Mouse (Mus musculus) spleen, embryonic (tissue): ENCODE measurements around the gene Lrrc8a.

Experiments
- CTCF ChIA-PET: fragments of 350-600 bp; sonication (Branson Sonifier 250); formaldehyde crosslinking; loops from one replicate; lab custom pipeline; 2022; lab: Charles Lee

The Lrrc8a gene

DNA sequence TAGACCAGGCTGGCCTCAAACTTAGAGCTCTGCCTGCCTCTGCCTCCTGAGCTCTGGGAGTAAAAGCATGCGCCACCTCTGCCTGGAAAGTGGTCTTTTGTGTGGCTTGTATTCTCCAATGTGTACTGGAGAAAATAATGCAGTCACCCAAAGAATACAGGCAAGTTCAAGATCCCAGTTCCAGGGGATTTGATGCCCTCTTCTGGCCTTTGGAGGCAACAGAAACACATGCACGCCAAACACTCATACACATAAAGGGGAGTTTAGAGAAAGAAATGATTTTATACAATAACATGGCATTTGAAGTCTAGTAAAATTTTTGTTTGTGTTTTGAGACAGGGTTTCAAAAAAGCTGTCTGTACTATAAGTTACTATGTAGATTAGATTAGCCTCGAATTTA, 62.0 kb downstream of the Lrrc8a start:
- CTCF ChIA-PET: no interaction called here

DNA sequence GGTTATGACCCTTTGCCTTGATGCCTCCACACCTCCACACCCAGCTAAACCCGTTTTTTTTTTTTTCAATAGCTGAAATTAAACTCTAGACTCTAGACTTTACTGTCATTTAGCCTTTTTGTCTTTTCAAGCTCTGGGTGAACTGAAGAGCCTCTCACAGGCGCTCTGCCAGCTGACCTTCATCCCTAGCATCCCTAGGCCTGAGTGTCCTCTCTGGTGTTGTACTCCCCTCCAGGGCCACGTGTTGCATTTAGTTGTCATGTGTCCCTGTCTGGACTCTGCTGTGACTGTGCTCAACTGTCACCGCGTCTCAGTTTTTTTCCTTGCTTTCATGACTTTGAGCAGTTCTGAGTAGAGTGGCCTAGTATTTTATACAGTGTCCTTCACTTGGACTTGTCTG, 62.5 kb downstream of the Lrrc8a start:
- CTCF ChIA-PET: no interaction called here

DNA sequence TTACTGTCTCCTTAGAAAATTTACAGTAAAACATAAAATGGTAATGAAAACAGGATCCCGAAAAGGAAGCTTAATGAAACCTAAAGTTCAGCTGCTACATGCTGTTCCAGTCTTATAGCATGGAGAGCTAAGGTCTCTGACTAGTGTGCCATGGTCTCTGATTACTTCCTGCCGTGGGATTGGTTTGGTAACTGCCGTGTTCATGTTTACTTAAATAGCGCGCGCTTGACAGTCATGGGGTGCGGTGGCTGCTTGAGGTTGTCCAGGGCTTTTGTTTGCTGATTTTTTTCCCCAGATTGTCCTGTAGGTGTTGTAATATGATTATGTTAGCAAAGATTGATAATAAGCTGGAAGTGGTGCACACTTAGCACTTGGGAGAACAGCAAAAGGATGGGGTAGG, 68.6 kb downstream of the Lrrc8a start:
- CTCF ChIA-PET: no interaction called here

DNA sequence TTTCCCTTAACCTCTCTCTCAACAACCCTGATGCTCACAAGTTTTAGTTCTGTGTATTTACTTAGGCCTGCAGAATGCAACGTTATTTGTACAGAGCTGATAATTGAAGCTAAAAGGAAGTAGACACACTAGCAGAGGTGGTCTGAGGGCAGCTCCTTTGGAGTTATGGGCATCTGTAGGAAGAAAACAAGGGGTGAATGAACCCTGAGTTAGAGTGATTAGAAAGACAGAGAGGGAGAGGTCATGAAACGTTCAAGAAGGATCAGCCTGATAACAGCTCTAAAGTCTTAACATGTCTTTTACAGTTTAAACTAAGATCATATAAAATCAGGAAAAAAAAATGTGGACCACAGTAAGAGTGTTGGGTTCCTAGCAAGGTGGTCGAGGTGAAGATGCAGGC, 71.8 kb downstream of the Lrrc8a start:
- CTCF ChIA-PET: no interaction called here

GRCm38 (mm10) chr2:30311481-30311880, 74.0 kb downstream of the Lrrc8a start:
- CTCF ChIA-PET: no interaction called here
